Comparison of ENCODE assay signal across 8 mouse cellular contexts in genomic region chr12:86885336-86885735, GRCm38 (mm10). TPM values are rescaled to one million over a fixed set of nuclear protein-coding genes. Genes with fewer than 3 reads are reported as not detected.
DNase-seq lines count a peak whose midpoint lies in the region; ATAC-seq lines count a peak whose summit lies in the region.

No protein-coding gene starts in this region.

- peaks cover 54% of the 10 kb centered on the region for H3K4me1 ChIP-seq in lung, embryonic 15.5 days
- H3K4me1 ChIP-seq in forebrain, embryonic 11.5 days (replicated peaks; ENCODE audit: control insufficient read depth, insufficient read depth, low read length), result peaks cover 47% of the 10 kb centered on the region
- H3K4me1 ChIP-seq in limb, embryonic 12.5 days (replicated peaks), result peaks cover 68% of the 10 kb centered on the region
- peaks cover 54% of the 10 kb centered on the region for H3K4me1 ChIP-seq in neural tube, embryonic 15.5 days

- H3K9ac ChIP-seq in lung, embryonic 15.5 days, result peak overlapping the region; percentile 14; the same call in 1 of the 2 replicates
- H3K9ac ChIP-seq in forebrain, embryonic 11.5 days (ENCODE audit: low read length), result peak overlapping the region; percentile 51
- peak overlapping the region; percentile 98; the same call in 1 of the 2 replicates for H3K9ac ChIP-seq in limb, embryonic 12.5 days (replicated peaks)
- peak overlapping the region; percentile 15 for H3K9ac ChIP-seq in neural tube, embryonic 15.5 days (replicated peaks)

- H3K27me3 ChIP-seq in lung, embryonic 15.5 days, result no peaks in the 10 kb centered on the region
- H3K27me3 ChIP-seq in forebrain, embryonic 11.5 days (ENCODE audit: control insufficient read depth, insufficient read depth, low read length), result no peaks in the 10 kb centered on the region
- H3K27me3 ChIP-seq in limb, embryonic 12.5 days, result no peaks in the 10 kb centered on the region
- no peaks in the 10 kb centered on the region for H3K27me3 ChIP-seq in neural tube, embryonic 15.5 days (replicated peaks)

- no peak for DNase-seq in lung, postnatal 36 days
- no peak for DNase-seq in forebrain, embryonic 11.5 days (ENCODE audit: low spot score)
- no peak for DNase-seq in left cerebral cortex, adult 18-20 months (ENCODE audit: low spot score in 2 of 2)
- no peak for DNase-seq in ovary, postnatal 36 days (ENCODE audit: low spot score)

- H3K36me3 ChIP-seq in lung, embryonic 15.5 days, result no peaks in the 10 kb centered on the region
- no peaks in the 10 kb centered on the region for H3K36me3 ChIP-seq in forebrain, embryonic 11.5 days (ENCODE audit: control insufficient read depth, insufficient read depth, low read length)
- peaks cover 5% of the 10 kb centered on the region; the same call in 1 of the 2 replicates for H3K36me3 ChIP-seq in limb, embryonic 12.5 days
- no peaks in the 10 kb centered on the region for H3K36me3 ChIP-seq in neural tube, embryonic 15.5 days

- peak overlapping the region; percentile 92 for H3K4me2 ChIP-seq in lung, embryonic 15.5 days
- peak overlapping the region; percentile 98 for H3K4me2 ChIP-seq in forebrain, embryonic 11.5 days (ENCODE audit: low read depth, low read length, severe bottlenecking)
- H3K4me2 ChIP-seq in limb, embryonic 12.5 days, result peak overlapping the region; percentile 98
- peak overlapping the region; percentile 85 for H3K4me2 ChIP-seq in neural tube, embryonic 15.5 days

- no peaks in the 10 kb centered on the region for H3K9me3 ChIP-seq in lung, embryonic 15.5 days
- H3K9me3 ChIP-seq in forebrain, embryonic 11.5 days (ENCODE audit: control insufficient read depth, low read length), result no peaks in the 10 kb centered on the region
- H3K9me3 ChIP-seq in limb, embryonic 12.5 days, result no peaks in the 10 kb centered on the region
- H3K9me3 ChIP-seq in neural tube, embryonic 15.5 days (replicated peaks), result no peaks in the 10 kb centered on the region

- 14% methylated on average over 6 of the region's 6 CpGs for WGBS in lung, embryonic 15.5 days
- 4% methylated on average over 6 of the region's 6 CpGs for WGBS in forebrain, embryonic 11.5 days
- WGBS in limb, embryonic 12.5 days, result 8% methylated on average over 6 of the region's 6 CpGs
- WGBS in neural tube, embryonic 15.5 days, result 5% methylated on average over 6 of the region's 6 CpGs

- H3K4me3 ChIP-seq in lung, embryonic 15.5 days, result peak overlapping the region; percentile 88
- peak overlapping the region; percentile 88 for H3K4me3 ChIP-seq in forebrain, embryonic 11.5 days (ENCODE audit: low read depth, low read length)
- peak overlapping the region; percentile 77 for H3K4me3 ChIP-seq in limb, embryonic 12.5 days (replicated peaks)
- H3K4me3 ChIP-seq in neural tube, embryonic 15.5 days (replicated peaks), result peak overlapping the region; percentile 89

- no peak for ATAC-seq in lung, embryonic 15.5 days (ENCODE audit: borderline replicate concordance, extremely low read depth, low FRiP score, low TSS enrichment)
- ATAC-seq in forebrain, embryonic 11.5 days (replicated peaks; ENCODE audit: low FRiP score), result no peak
- ATAC-seq in limb, embryonic 12.5 days (ENCODE audit: insufficient number of reproducible peaks, insufficient read depth, low FRiP score, low TSS enrichment, low read depth), result no peak
- no peak for ATAC-seq in neural tube, embryonic 15.5 days (ENCODE audit: low FRiP score)
- ATAC-seq in erythroid progenitor cell, adult 5-6 weeks (replicated peaks; ENCODE audit: low FRiP score, poor library complexity, severe bottlenecking), result no peak

- peak overlapping the region; percentile 100 for H3K27ac ChIP-seq in lung, embryonic 15.5 days
- peak overlapping the region; percentile 99 for H3K27ac ChIP-seq in forebrain, embryonic 11.5 days (ENCODE audit: low read depth, low read length)
- H3K27ac ChIP-seq in limb, embryonic 12.5 days, result peak overlapping the region; percentile 99
- peak overlapping the region; percentile 99 for H3K27ac ChIP-seq in neural tube, embryonic 15.5 days (replicated peaks)

RNA-seq across cellular contexts. Expression of gene Irf2bpl, which starts 0.7 kb away (rescaled TPM):
- 49.4 and 50.0 TPM in 2 replicates for polyA plus RNA-seq in lung, embryonic 15.5 days (2015; fragmentation: Nextera tagmentation; extraction: Ambion mirVana)
- polyA plus RNA-seq in forebrain, embryonic 11.5 days (2014; fragmentation: Nextera tagmentation; extraction: Ambion mirVana), result 40.3 and 42.7 TPM in 2 replicates
- 55.7 and 57.2 TPM in 2 replicates for polyA plus RNA-seq in limb, embryonic 12.5 days (2016; fragmentation: Nextera tagmentation; extraction: Ambion mirVana)
- polyA plus RNA-seq in neural tube, embryonic 15.5 days (2015; fragmentation: Nextera tagmentation; extraction: Ambion mirVana), result 53.3 and 69.9 TPM in 2 replicates
- total RNA-seq in left cerebral cortex, adult 18-20 months (2021), result 10 to 100 TPM; 91.6 to 93.6 TPM
- 0.72 and 2.5 TPM in 2 replicates for total RNA-seq in erythroid progenitor cell, adult 5-6 weeks (2015; ENCODE audit: low replicate concordance)
- 0.53 and 1.5 TPM in 2 replicates for total RNA-seq in erythroid progenitor cell, adult 5-6 weeks (2017; ENCODE audit: low replicate concordance)

Comparison
In these comparisons a context has a peak if more than half of its experiments do, and no peak if none do; other contexts are left out.
1. H3K9ac ChIP-seq: peak in every context shown above with its lines; median percentile 98 in limb, embryonic 12.5 days; 51 in forebrain, embryonic 11.5 days; 15 in neural tube, embryonic 15.5 days; 14 in lung, embryonic 15.5 days.